Mouse (Mus musculus) intestine, postnatal 0 days (tissue): ENCODE data around the gene Mtch2. TPM values are rescaled to one million over a fixed set of nuclear protein-coding genes. Genes with fewer than 3 reads are reported as not detected.

ENCODE experiments used
- ATAC-seq: fragments of 200-750 bp; cut with Nextera tagmentation; 2 replicates; pipeline ENCODE4 v1.8.0; 2017; ENCODE audit warnings: mild to moderate bottlenecking, moderate TSS enrichment, moderate library complexity
- H3K27ac ChIP-seq: fragments of 300-500 bp; sonication (generic); 2 replicates; pipeline ENCODE4 v1.5.1; 2014; ENCODE audit warnings: mild to moderate bottlenecking, low read depth, low read length, moderate library complexity
- H3K27me3 ChIP-seq: fragments of 300-500 bp; sonication (generic); replicated peaks from 2 replicates; pipeline ENCODE4 v1.6.1; 2014; ENCODE audit warnings: low read length, mixed read lengths; ENCODE audit not compliant: control insufficient read depth, insufficient read depth
- H3K36me3 ChIP-seq: fragments of 300-500 bp; sonication (generic); 2 replicates; pipeline ENCODE4 v1.6.1; 2014; ENCODE audit warnings: mild to moderate bottlenecking, moderate library complexity; ENCODE audit not compliant: control insufficient read depth, insufficient read depth
- H3K4me1 ChIP-seq: fragments of 300-500 bp; sonication (generic); replicated peaks from 2 replicates; pipeline ENCODE4 v1.6.1; 2014; ENCODE audit warnings: antibody characterized with exemption, low read length, mixed read lengths; ENCODE audit not compliant: control insufficient read depth, insufficient read depth
- H3K4me2 ChIP-seq: fragments of 300-500 bp; sonication (generic); replicated peaks from 2 replicates; pipeline ENCODE4 v1.6.1; 2014; ENCODE audit warnings: low read depth, mild to moderate bottlenecking, moderate library complexity
- H3K4me3 ChIP-seq: fragments of 300-500 bp; sonication (generic); 2 replicates; pipeline ENCODE4 v1.5.1; 2014; ENCODE audit warnings: low read depth, low read length
- H3K9ac ChIP-seq: fragments of 300-500 bp; sonication (generic); 2 replicates; pipeline ENCODE4 v1.6.1; 2014; ENCODE audit warnings: mild to moderate bottlenecking, low read depth, low read length
- H3K9me3 ChIP-seq: fragments of 300-500 bp; sonication (generic); 2 replicates; pipeline ENCODE4 v1.6.1; 2016; ENCODE audit warnings: mixed run types; ENCODE audit not compliant: control insufficient read depth
- CTCF ChIP-seq: sonication (generic); IDR thresholded peaks from 2 replicates; pipeline ENCODE4 v1.5.1; 2016; ENCODE audit warnings: low read depth, mild to moderate bottlenecking, control low read depth, antibody characterized with exemption, moderate library complexity
- WGBS: fragments of 180-500 bp; shearing (Covaris S2); extraction: QIAGEN DNeasy Blood & Tissue Kit; methylation state at CpG from one replicate; pipeline ENCODE4 v1.1.7; 2014; 5-methylcytosine and 5-hydroxymethylcytosine counted together
- polyA plus RNA-seq: library from polyadenylated mRNA; unstranded; fragments of >200 nt; fragmentation: Nextera tagmentation; extraction: Ambion mirVana; gene quantifications from 2 replicates; pipeline ENCODE4 v1.2.1, GENCODE M21; 2015

The Mtch2 gene
- 196 and 216 TPM in 2 replicates for polyA plus RNA-seq

GRCm38 (mm10) chr2:90846955-90847680 is at the start of gene Mtch2:
Gene Mtch2, plus strand, starts transcription at chr2:90847155.
- peak within 1 kb of the TSS; percentile 84 for H3K9ac ChIP-seq
- under 1% methylated on average over 64 of the region's 67 CpGs for WGBS
- peaks cover 19% of the 10 kb centered on the region for H3K36me3 ChIP-seq
- peak within 1 kb of the TSS; percentile 90 for H3K27ac ChIP-seq
- peak within 1 kb of the TSS; percentile 76 for H3K4me2 ChIP-seq
- H3K4me1 ChIP-seq, result peaks cover 9% of the 10 kb centered on the region; the same call in 1 of the 2 replicates
- no peak for TF ChIP-seq CTCF
- H3K27me3 ChIP-seq, result no peaks in the 10 kb centered on the region
- ATAC-seq, result peak; percentile 92
- peak within 1 kb of the TSS; percentile 82 for H3K4me3 ChIP-seq
- no peaks in the 10 kb centered on the region for H3K9me3 ChIP-seq

- no peaks in the 10 kb centered on the region for H3K27me3 ChIP-seq
- no peak overlapping the region for H3K27ac ChIP-seq
- ATAC-seq, result no peak
- no peak overlapping the region for H3K4me3 ChIP-seq
- no peak for TF ChIP-seq CTCF
- WGBS, result 81% methylated on average over 6 of the region's 6 CpGs
- H3K4me2 ChIP-seq, result no peak overlapping the region
- H3K4me1 ChIP-seq, result no peaks in the 10 kb centered on the region
- H3K36me3 ChIP-seq, result no peaks in the 10 kb centered on the region
- no peak overlapping the region for H3K9ac ChIP-seq
- H3K9me3 ChIP-seq, result no peaks in the 10 kb centered on the region
These were observed 38.5 kb upstream of the Mtch2 start for GRCm38 (mm10) chr2:90808241-90809126.

- WGBS, result 86% methylated on average over 8 of the region's 8 CpGs
- no peak for ATAC-seq
- H3K9me3 ChIP-seq, result no peaks in the 10 kb centered on the region
- no peak overlapping the region for H3K9ac ChIP-seq
- no peaks in the 10 kb centered on the region for H3K27me3 ChIP-seq
- no peak overlapping the region for H3K4me3 ChIP-seq
- H3K27ac ChIP-seq, result no peak overlapping the region
- no peaks in the 10 kb centered on the region for H3K4me1 ChIP-seq
- H3K36me3 ChIP-seq, result no peaks in the 10 kb centered on the region
- no peak for TF ChIP-seq CTCF
- no peak overlapping the region for H3K4me2 ChIP-seq
These were observed 36.2 kb upstream of the Mtch2 start for GRCm38 (mm10) chr2:90810751-90811150.

GRCm38 (mm10) chr2:90815266-90815665 is 31.7 kb upstream of the Mtch2 start:
- WGBS, result 92% methylated on average over 2 of the region's 2 CpGs
- TF ChIP-seq CTCF, result no peak
- Histone ChIP-seq H3K27ac (no peak overlapping the region), H3K9ac (no peak overlapping the region), H3K36me3 (no peaks in the 10 kb centered on the region), H3K27me3 (no peaks in the 10 kb centered on the region), H3K9me3 (no peaks in the 10 kb centered on the region), H3K4me2 (no peak overlapping the region), H3K4me1 (no peaks in the 10 kb centered on the region), H3K4me3 (no peak overlapping the region)
- ATAC-seq, result no peak

- Histone ChIP-seq H3K27ac (no peak overlapping the region), H3K9me3 (no peaks in the 10 kb centered on the region), H3K4me2 (no peak overlapping the region), H3K27me3 (no peaks in the 10 kb centered on the region), H3K36me3 (no peaks in the 10 kb centered on the region), H3K4me1 (no peaks in the 10 kb centered on the region), H3K4me3 (no peak overlapping the region), H3K9ac (no peak overlapping the region)
- no peak for TF ChIP-seq CTCF
- WGBS, result 55% methylated on average over 4 of the region's 4 CpGs
- ATAC-seq, result no peak
These were observed 30.8 kb upstream of the Mtch2 start for GRCm38 (mm10) chr2:90816144-90816543.

GRCm38 (mm10) chr2:90818710-90819109 is 28.2 kb upstream of the Mtch2 start:
- H3K4me3 ChIP-seq, result no peak overlapping the region
- H3K36me3 ChIP-seq, result no peaks in the 10 kb centered on the region
- no peak overlapping the region for H3K4me2 ChIP-seq
- no peak for ATAC-seq
- H3K4me1 ChIP-seq, result no peaks in the 10 kb centered on the region
- TF ChIP-seq CTCF, result no peak
- no peaks in the 10 kb centered on the region for H3K9me3 ChIP-seq
- H3K27me3 ChIP-seq, result no peaks in the 10 kb centered on the region
- H3K27ac ChIP-seq, result no peak overlapping the region
- WGBS, result 90% methylated on average over 3 of the region's 3 CpGs
- H3K9ac ChIP-seq, result no peak overlapping the region
